Mouse (Mus musculus) embryonic stem cell, embryonic (primary cell): ENCODE results near the gene Efnb2.

Source experiments
- CTCF ChIA-PET, 4 experiments: fragments of 300-600 bp in 2 of 4; fragments of 350-600 bp in 2 of 4; sonication (Branson Sonifier 250); formaldehyde crosslinking; loops; one replicate each; lab custom pipeline; 2022; ENCODE audit warnings: inconsistent platforms in 2 of 4; lab: Charles Lee
- POLR2A ChIA-PET, 4 experiments: fragments of 300-600 bp in 2 of 4; fragments of 350-600 bp in 2 of 4; sonication (Branson Sonifier 250); formaldehyde crosslinking; loops; one replicate each; lab custom pipeline; 2022; ENCODE audit warnings: antibody characterized with exemption in 4 of 4, inconsistent platforms in 1 of 4; lab: Charles Lee

Efnb2 gene

GRCm38 (mm10) chr8:8659503-8660306 lies 1.3 kb downstream of the Efnb2 start:
- ChIA-PET POLR2A (interaction anchor here in 3 of 4 experiments (0.5 to 2.3 kb wide), 17 partner anchors 10 to 386 kb away, joined by 3 to 11 read pairs (median 3); partner anchors contain the start of gene Arglu1 (in 1 of the 3)), CTCF (interaction anchor here (0.6 to 1.8 kb wide), 7 partner anchors 7 to 333 kb away, joined by 3 to 13 read pairs (median 3); no protein-coding TSS in a partner anchor)

- POLR2A ChIA-PET = interaction anchor here in 3 of 4 experiments (0.6 to 2.3 kb wide), 15 partner anchors 11 to 1316 kb away, joined by 3 to 11 read pairs (median 4); no protein-coding TSS in a partner anchor
- CTCF ChIA-PET = interaction anchor here in 3 of 4 experiments (0.6 to 1.8 kb wide), 8 partner anchors 9 to 384 kb away, joined by 3 to 13 read pairs (median 3); no protein-coding TSS in a partner anchor
Observed at GRCm38 (mm10) chr8:8658426-8659224, 2.4 kb downstream of the Efnb2 start.

GRCm38 (mm10) chr8:8657692-8658355 lies 3.2 kb downstream of the Efnb2 start:
- POLR2A ChIA-PET = interaction anchor here in 2 of 4 experiments (1.1 to 2.3 kb wide), 4 partner anchors 12 to 174 kb away, joined by 3 to 11 read pairs (median 4); no protein-coding TSS in a partner anchor

GRCm38 (mm10) chr8:8656578-8657441 lies 4.2 kb downstream of the Efnb2 start:
- ChIA-PET CTCF (interaction anchor here in 1 of 4 experiments (0.8 to 1.4 kb wide), 2 partner anchors 329 to 336 kb away, joined by 3 read pairs; no protein-coding TSS in a partner anchor), POLR2A (interaction anchor here in 2 of 4 experiments (1.0 to 1.5 kb wide), 6 partner anchors 10 to 327 kb away, joined by 3 to 9 read pairs (median 4); no protein-coding TSS in a partner anchor)

More at GRCm38 (mm10) chr8:8657692-8658355, 3.2 kb downstream of the Efnb2 start:
- CTCF ChIA-PET = interaction anchor here in 1 of 4 experiments (1.2 kb wide), 1 partner anchor 328 kb away, joined by 3 read pairs; no protein-coding TSS in a partner anchor

- CTCF ChIA-PET = interaction anchor here in 2 of 4 experiments (0.5 to 1.4 kb wide), 2 partner anchors 12 to 330 kb away, joined by 3 read pairs; no protein-coding TSS in a partner anchor
Observed at GRCm38 (mm10) chr8:8655346-8656340, 5.4 kb downstream of the Efnb2 start.

GRCm38 (mm10) chr8:8653906-8654489 lies 7.0 kb downstream of the Efnb2 start:
- CTCF ChIA-PET = no interaction called here
- POLR2A ChIA-PET = interaction anchor here in 2 of 4 experiments (0.5 to 1.4 kb wide), 2 partner anchors 21 to 175 kb away, joined by 3 to 4 read pairs; no protein-coding TSS in a partner anchor

More at GRCm38 (mm10) chr8:8655346-8656340, 5.4 kb downstream of the Efnb2 start:
- POLR2A ChIA-PET = interaction anchor here in 2 of 4 experiments (0.6 to 1.5 kb wide), 10 partner anchors 10 to 692 kb away, joined by 3 to 9 read pairs (median 4); no protein-coding TSS in a partner anchor

- ChIA-PET CTCF (no interaction called here), POLR2A (interaction anchor here in 1 of 4 experiments (1.4 to 1.6 kb wide), 2 partner anchors 20 to 22 kb away, joined by 3 to 4 read pairs; no protein-coding TSS in a partner anchor)
Observed at GRCm38 (mm10) chr8:8653343-8653742, 7.7 kb downstream of the Efnb2 start.

GRCm38 (mm10) chr8:8652388-8652787 lies 8.7 kb downstream of the Efnb2 start:
- POLR2A ChIA-PET = interaction anchor here in 2 of 4 experiments (0.6 to 1.6 kb wide), 3 partner anchors 9 to 168 kb away, joined by 3 to 5 read pairs (median 3); partner anchors contain the start of gene Efnb2 (in 1 of the 2)
- CTCF ChIA-PET = no interaction called here

- POLR2A ChIA-PET = interaction anchor here in 2 of 4 experiments (0.6 to 1.9 kb wide), 7 partner anchors 9 to 334 kb away, joined by 3 to 11 read pairs (median 3); no protein-coding TSS in a partner anchor
- CTCF ChIA-PET = no interaction called here
Observed at GRCm38 (mm10) chr8:8649944-8650343, 11.1 kb downstream of the Efnb2 start.

- POLR2A ChIA-PET = interaction anchor here in 2 of 4 experiments (0.6 to 1.5 kb wide), 5 partner anchors 9 to 335 kb away, joined by 3 to 6 read pairs (median 3); no protein-coding TSS in a partner anchor
- CTCF ChIA-PET = no interaction called here
Observed at GRCm38 (mm10) chr8:8649536-8649935, 11.5 kb downstream of the Efnb2 start.

- CTCF ChIA-PET = no interaction called here
- POLR2A ChIA-PET = interaction anchor here in 2 of 4 experiments (0.6 to 2.3 kb wide), 3 partner anchors 12 to 519 kb away, joined by 3 to 5 read pairs (median 3); partner anchors contain the start of gene Efnb2 (in 1 of the 2)
Observed at GRCm38 (mm10) chr8:8648686-8649085, 12.4 kb downstream of the Efnb2 start.

GRCm38 (mm10) chr8:8647824-8648223 lies 13.2 kb downstream of the Efnb2 start:
- ChIA-PET POLR2A (interaction anchor here in 2 of 4 experiments (0.6 to 2.3 kb wide), 4 partner anchors 9 to 161 kb away, joined by 3 to 5 read pairs (median 3); partner anchors contain the start of gene Efnb2 (in 1 of the 2)), CTCF (no interaction called here)

- ChIA-PET POLR2A (interaction anchor here in 2 of 4 experiments (0.7 to 2.3 kb wide), 3 partner anchors 10 to 160 kb away, joined by 3 to 5 read pairs (median 3); partner anchors contain the start of gene Efnb2 (in 1 of the 2)), CTCF (no interaction called here)
Observed at GRCm38 (mm10) chr8:8647319-8647718, 13.7 kb downstream of the Efnb2 start.

- CTCF ChIA-PET = no interaction called here
- POLR2A ChIA-PET = no interaction called here
Observed at GRCm38 (mm10) chr8:8644160-8644915, 16.7 kb downstream of the Efnb2 start.
